ENCODE assay signal across 12 mouse cellular contexts in genomic region chr2:166974177-166974872, GRCm38 (mm10). TPM values are rescaled to one million over a fixed set of nuclear protein-coding genes. Genes with fewer than 3 reads are reported as not detected.
DNase-seq lines count a peak whose midpoint lies in the region; ATAC-seq and TF ChIP-seq lines count a peak whose summit lies in the region.
"Had no signal": no experiment of that assay in that cellular context is flagged by ENCODE, and none has a peak within 500 bp of the region (broad histone marks: within the 10 kb centered on the region; RNA-seq: fewer than 3 reads in every experiment).

No protein-coding gene starts in this region.

- TF ChIP-seq CTCF in layer of hippocampus, adult 2 months (conservative IDR thresholded peaks at IDR 0.05), result no peak

- WGBS in forebrain, embryonic 13.5 days, result 93% methylated on average over 6 of the region's 6 CpGs
- 89% methylated on average over 6 of the region's 6 CpGs for WGBS in forebrain, embryonic 11.5 days
- 59% methylated on average over 6 of the region's 6 CpGs for WGBS in limb, embryonic 15.5 days

- H3K4me1 ChIP-seq in forebrain, embryonic 13.5 days, result peaks cover 19% of the 10 kb centered on the region
- no peaks in the 10 kb centered on the region for H3K4me1 ChIP-seq in forebrain, embryonic 11.5 days (replicated peaks; ENCODE audit: control insufficient read depth, insufficient read depth, low read length)
- H3K4me1 ChIP-seq in limb, embryonic 15.5 days, result peaks cover 41% of the 10 kb centered on the region

- no peak for ATAC-seq in forebrain, embryonic 13.5 days
- ATAC-seq in forebrain, embryonic 11.5 days (replicated peaks; ENCODE audit: low FRiP score), result no peak
- no peak for ATAC-seq in limb, embryonic 15.5 days (ENCODE audit: insufficient number of reproducible peaks, low FRiP score, low TSS enrichment, low read depth)
- ATAC-seq in monocyte, adult 5-6 weeks (replicated peaks; ENCODE audit: insufficient number of reproducible peaks, low FRiP score, low TSS enrichment, poor library complexity, severe bottlenecking), result 0 out of 2 replicates have a peak, but pooled peaks have one; percentile 20

- H3K9ac ChIP-seq in forebrain, embryonic 13.5 days, result no peak overlapping the region
- no peak overlapping the region for H3K9ac ChIP-seq in forebrain, embryonic 11.5 days (ENCODE audit: low read length)
- no peak overlapping the region for H3K9ac ChIP-seq in limb, embryonic 15.5 days

- no peak for DNase-seq in forebrain, embryonic 11.5 days (ENCODE audit: low spot score)
- no peak for DNase-seq in layer of hippocampus, adult 2 months (ENCODE audit: low spot score in 2 of 2)
- no peak for DNase-seq in layer of hippocampus, adult 9-11 months
- DNase-seq in cerebellum, adult 8-10 months, result no peak
- no peak for DNase-seq in gastrocnemius, adult 8-10 months (ENCODE audit: low spot score in 2 of 2)
- DNase-seq: cerebellum, postnatal 25 days; heart, postnatal 14 days; lung, postnatal 14 days had no signal

- H3K36me3 ChIP-seq in forebrain, embryonic 13.5 days (ENCODE audit: poor library complexity, severe bottlenecking), result no peaks in the 10 kb centered on the region
- no peaks in the 10 kb centered on the region for H3K36me3 ChIP-seq in forebrain, embryonic 11.5 days (ENCODE audit: control insufficient read depth, insufficient read depth, low read length)
- H3K36me3 ChIP-seq in limb, embryonic 15.5 days, result peaks cover 2% of the 10 kb centered on the region; the same call in 1 of the 2 replicates

- no peaks in the 10 kb centered on the region for H3K9me3 ChIP-seq in forebrain, embryonic 13.5 days (replicated peaks)
- no peaks in the 10 kb centered on the region for H3K9me3 ChIP-seq in forebrain, embryonic 11.5 days (ENCODE audit: control insufficient read depth, low read length)
- H3K9me3 ChIP-seq in limb, embryonic 15.5 days, result no peaks in the 10 kb centered on the region
- H3K9me3 ChIP-seq: G1E had no signal

- no peak overlapping the region for H3K4me2 ChIP-seq in forebrain, embryonic 13.5 days
- H3K4me2 ChIP-seq in forebrain, embryonic 11.5 days (ENCODE audit: low read depth, low read length, severe bottlenecking), result no peak overlapping the region
- no peak overlapping the region for H3K4me2 ChIP-seq in limb, embryonic 15.5 days

- H3K4me3 ChIP-seq in forebrain, embryonic 13.5 days, result no peak overlapping the region
- H3K4me3 ChIP-seq in forebrain, embryonic 11.5 days (ENCODE audit: low read depth, low read length), result no peak overlapping the region
- H3K4me3 ChIP-seq in layer of hippocampus, adult 2 months, result no peak overlapping the region
- no peak overlapping the region for H3K4me3 ChIP-seq in limb, embryonic 15.5 days

- peak overlapping the region; percentile 35; the same call in 1 of the 2 replicates for H3K27ac ChIP-seq in forebrain, embryonic 13.5 days
- no peak overlapping the region for H3K27ac ChIP-seq in forebrain, embryonic 11.5 days (ENCODE audit: low read depth, low read length)
- H3K27ac ChIP-seq in layer of hippocampus, adult 2 months, result peak overlapping the region; percentile 55; the same call in 1 of the 2 replicates
- peak overlapping the region; percentile 50; the same call in 1 of the 2 replicates for H3K27ac ChIP-seq in limb, embryonic 15.5 days

- H3K27me3 ChIP-seq in forebrain, embryonic 13.5 days, result no peaks in the 10 kb centered on the region
- no peaks in the 10 kb centered on the region for H3K27me3 ChIP-seq in forebrain, embryonic 11.5 days (ENCODE audit: control insufficient read depth, insufficient read depth, low read length)
- H3K27me3 ChIP-seq in limb, embryonic 15.5 days, result no peaks in the 10 kb centered on the region

RNA-seq across cellular contexts. Expression of gene Stau1, which starts 21.8 kb away (rescaled TPM):
- 107 and 111 TPM in 2 replicates for polyA plus RNA-seq in forebrain, embryonic 13.5 days (2015; fragmentation: Nextera tagmentation; extraction: Ambion mirVana)
- 100 and 105 TPM in 2 replicates for polyA plus RNA-seq in forebrain, embryonic 11.5 days (2014; fragmentation: Nextera tagmentation; extraction: Ambion mirVana)
- 10 to 100 TPM; 64.3 to 66.4 TPM for total RNA-seq in layer of hippocampus, adult 2 months (2021)
- polyA plus RNA-seq in limb, embryonic 15.5 days (2015; fragmentation: Nextera tagmentation; extraction: Ambion mirVana), result 98.2 and 99.9 TPM in 2 replicates
- total RNA-seq in monocyte, adult 5-6 weeks (2017), result 48.5 to 62.6 TPM (median 52.8 TPM) in 3 replicates
- total RNA-seq in gastrocnemius, adult 8-10 months (2022), result 10 to 100 TPM; 33.3 to 37.3 (median 35.2) TPM

RNA-seq across cellular contexts. Expression of gene Ddx27, which starts 40.7 kb away (rescaled TPM):
- polyA plus RNA-seq in forebrain, embryonic 13.5 days (2015; fragmentation: Nextera tagmentation; extraction: Ambion mirVana), result 46.7 and 50.0 TPM in 2 replicates
- polyA plus RNA-seq in forebrain, embryonic 11.5 days (2014; fragmentation: Nextera tagmentation; extraction: Ambion mirVana), result 56.8 and 60.3 TPM in 2 replicates
- total RNA-seq in layer of hippocampus, adult 2 months (2021), result 10 to 100 TPM; 32.8 to 37.5 TPM
- 43.8 and 45.3 TPM in 2 replicates for polyA plus RNA-seq in limb, embryonic 15.5 days (2015; fragmentation: Nextera tagmentation; extraction: Ambion mirVana)
- total RNA-seq in monocyte, adult 5-6 weeks (2017), result 80.0 to 90.5 TPM (median 85.6 TPM) in 3 replicates
- 10 to 100 TPM in 2 of 4 experiments, 1 to 10 TPM in 2; 8.0 to 12.5 (median 9.8) TPM for total RNA-seq in gastrocnemius, adult 8-10 months (2022)
